ENCODE assay signal across 7 mouse cellular contexts in genomic region chr1:135730296-135730695, GRCm38 (mm10). TPM values are rescaled to one million over a fixed set of nuclear protein-coding genes. Genes with fewer than 3 reads are reported as not detected.
DNase-seq lines count a peak whose midpoint lies in the region; ATAC-seq and TF ChIP-seq lines count a peak whose summit lies in the region.

No protein-coding gene starts in this region.

- peak overlapping the region; percentile 27; the same call in 1 of the 2 replicates for H3K27ac ChIP-seq in testis, adult 2 months (ENCODE audit: control insufficient read depth, insufficient read depth, low read depth, low read length)
- H3K27ac ChIP-seq in liver, postnatal 0 days (ENCODE audit: low read depth), result no peak overlapping the region

- H3K9ac ChIP-seq in liver, postnatal 0 days (replicated peaks), result peak overlapping the region; percentile 88; the same call in 1 of the 2 replicates

- TF ChIP-seq CTCF in testis, adult 2 months (IDR thresholded peaks at IDR 0.05; ENCODE audit: control insufficient read depth, insufficient read depth, insufficient replicate concordance, low read depth, low read length), result no peak
- no peak for TF ChIP-seq CTCF in liver, postnatal 0 days (IDR thresholded peaks at IDR 0.05; ENCODE audit: low read depth)

- ATAC-seq in liver, postnatal 0 days, result no peak

- TF ChIP-seq POLR2A in testis, adult 2 months (IDR thresholded peaks at IDR 0.05; ENCODE audit: control insufficient read depth, low read depth, low read length), result no peak

- no peak for TF ChIP-seq EP300 in liver, postnatal 0 days (IDR thresholded peaks at IDR 0.05; ENCODE audit: low read depth)

- peak overlapping the region; percentile 3 for H3K4me3 ChIP-seq in testis, adult 2 months (ENCODE audit: control insufficient read depth, low read depth, low read length)
- peak overlapping the region; percentile 83; the same call in 1 of the 2 replicates for H3K4me3 ChIP-seq in liver, postnatal 0 days (ENCODE audit: low read depth, low read length)

- 22% methylated on average over 3 of the region's 3 CpGs for WGBS in liver, postnatal 0 days (ENCODE audit: insufficient replicate concordance)

- H3K9me3 ChIP-seq in liver, postnatal 0 days (ENCODE audit: low read length), result no peaks in the 10 kb centered on the region

- peaks cover 12% of the 10 kb centered on the region for H3K4me1 ChIP-seq in testis, adult 2 months (ENCODE audit: control insufficient read depth, insufficient read depth, low read length)
- H3K4me1 ChIP-seq in liver, postnatal 0 days (ENCODE audit: insufficient read depth), result peaks cover 34% of the 10 kb centered on the region

- H3K27me3 ChIP-seq in testis, adult 2 months (ENCODE audit: control insufficient read depth, insufficient read depth, low read length), result no peaks in the 10 kb centered on the region
- no peaks in the 10 kb centered on the region for H3K27me3 ChIP-seq in liver, postnatal 0 days (ENCODE audit: insufficient read depth, low read length)

- H3K36me3 ChIP-seq in testis, adult 2 months (ENCODE audit: control insufficient read depth, insufficient read depth, low read length), result no peaks in the 10 kb centered on the region
- no peaks in the 10 kb centered on the region for H3K36me3 ChIP-seq in liver, postnatal 0 days (replicated peaks; ENCODE audit: insufficient read depth, low read length)

- peak overlapping the region; percentile 92 for H3K4me2 ChIP-seq in liver, postnatal 0 days (ENCODE audit: low read depth, low read length)

- no peak for DNase-seq in testis, postnatal 14 days (ENCODE audit: low spot score)
- peak; percentile 44 for DNase-seq in heart, postnatal 4 days
- DNase-seq in liver, postnatal 0 days, result no peak
- DNase-seq in retina, embryonic 14.5 days (ENCODE audit: low spot score), result no peak
- DNase-seq in MN1 (ENCODE audit: low spot score), result no peak
- DNase-seq in urinary bladder, postnatal 14 days (ENCODE audit: low spot score), result no peak

RNA-seq across cellular contexts. Expression of gene Csrp1, which starts 10.4 kb away (rescaled TPM):
- polyA plus RNA-seq in testis, adult 2 months (2012; rRNA removed), result 28.9 and 54.8 TPM in 2 replicates
- total RNA-seq in heart, postnatal 4 days (2021), result 100 to 1,000 TPM; 262 to 267 TPM
- 23.5 and 25.9 TPM in 2 replicates for polyA plus RNA-seq in liver, postnatal 0 days (2015; fragmentation: Nextera tagmentation; extraction: Ambion mirVana)

RNA-seq across cellular contexts. Expression of gene Phlda3, which starts 35.6 kb away (rescaled TPM):
- polyA plus RNA-seq in testis, adult 2 months (2012; rRNA removed), result 3.2 and 5.4 TPM in 2 replicates
- 10 to 100 TPM; 40.7 to 43.8 TPM for total RNA-seq in heart, postnatal 4 days (2021)
- polyA plus RNA-seq in liver, postnatal 0 days (2015; fragmentation: Nextera tagmentation; extraction: Ambion mirVana), result 4.0 and 4.9 TPM in 2 replicates

RNA-seq across cellular contexts. Expression of gene Tnni1, which starts 48.9 kb away (rescaled TPM):
- 0.79 and 0.99 TPM in 2 replicates for polyA plus RNA-seq in testis, adult 2 months (2012; rRNA removed)
- 1,000 to 10,000 TPM; 2,021 to 2,289 TPM for total RNA-seq in heart, postnatal 4 days (2021)
- polyA plus RNA-seq in liver, postnatal 0 days (2015; fragmentation: Nextera tagmentation; extraction: Ambion mirVana), result 1.2 and 4.7 TPM in 2 replicates
